ENCODE assay signal across 20 mouse cellular contexts in genomic region chr8:15832752-15833151, GRCm38 (mm10).
DNase-seq lines count a peak whose midpoint lies in the region; ATAC-seq and TF ChIP-seq lines count a peak whose summit lies in the region.
"Had no signal": no experiment of that assay in that cellular context is flagged by ENCODE, and none has a peak within 500 bp of the region (broad histone marks: within the 10 kb centered on the region; RNA-seq: fewer than 3 reads in every experiment).

No protein-coding gene starts in this region.

- H3K9ac ChIP-seq in intestine, embryonic 14.5 days (ENCODE audit: low read length) = no peak overlapping the region
- no peak overlapping the region for H3K9ac ChIP-seq in intestine, embryonic 15.5 days
- no peak overlapping the region for H3K9ac ChIP-seq in intestine, postnatal 0 days (ENCODE audit: low read depth, low read length)
- H3K9ac ChIP-seq: embryonic facial prominence, embryonic 13.5 days; embryonic facial prominence, embryonic 15.5 days; forebrain, embryonic 12.5 days had no signal

- H3K36me3 ChIP-seq in intestine, embryonic 14.5 days (ENCODE audit: control insufficient read depth, insufficient read depth, low read length) = no peaks in the 10 kb centered on the region
- H3K36me3 ChIP-seq in intestine, embryonic 15.5 days = no peaks in the 10 kb centered on the region
- H3K36me3 ChIP-seq in intestine, postnatal 0 days (ENCODE audit: control insufficient read depth, insufficient read depth) = no peaks in the 10 kb centered on the region
- H3K36me3 ChIP-seq: embryonic facial prominence, embryonic 13.5 days; embryonic facial prominence, embryonic 15.5 days; forebrain, embryonic 10.5 days; forebrain, embryonic 12.5 days had no signal

- no peak for DNase-seq in intestine, embryonic 14.5 days (ENCODE audit: low spot score)
- DNase-seq in right cerebral cortex, postnatal 25 days = no peak
- no peak for DNase-seq in cerebellum, postnatal 25 days
- DNase-seq: adrenal gland, adult 8-10 months; adrenal gland, postnatal 14 days; adrenal gland, postnatal 36 days; cerebellum, adult 11-12 months; cerebellum, adult 2 months; cerebellum, adult 9-11 months; cerebellum, postnatal 36 days; embryo, embryonic 11 days had no signal

- no peak overlapping the region for H3K27ac ChIP-seq in intestine, embryonic 14.5 days (ENCODE audit: low read depth)
- H3K27ac ChIP-seq in intestine, embryonic 15.5 days = no peak overlapping the region
- H3K27ac ChIP-seq in intestine, postnatal 0 days (ENCODE audit: low read depth, low read length) = no peak overlapping the region
- H3K27ac ChIP-seq: embryonic facial prominence, embryonic 13.5 days; embryonic facial prominence, embryonic 15.5 days; forebrain, embryonic 10.5 days; forebrain, embryonic 12.5 days had no signal

- no peaks in the 10 kb centered on the region for H3K27me3 ChIP-seq in intestine, embryonic 14.5 days (replicated peaks; ENCODE audit: control insufficient read depth, insufficient read depth, low read length)
- no peaks in the 10 kb centered on the region for H3K27me3 ChIP-seq in intestine, embryonic 15.5 days (replicated peaks)
- H3K27me3 ChIP-seq in intestine, postnatal 0 days (replicated peaks; ENCODE audit: control insufficient read depth, insufficient read depth, low read length) = no peaks in the 10 kb centered on the region
- H3K27me3 ChIP-seq: embryonic facial prominence, embryonic 13.5 days; embryonic facial prominence, embryonic 15.5 days; forebrain, embryonic 12.5 days had no signal

- no peak overlapping the region for H3K4me3 ChIP-seq in intestine, embryonic 14.5 days (ENCODE audit: low read depth, low read length)
- H3K4me3 ChIP-seq in intestine, embryonic 15.5 days (replicated peaks) = no peak overlapping the region
- no peak overlapping the region for H3K4me3 ChIP-seq in intestine, postnatal 0 days (ENCODE audit: low read depth, low read length)
- H3K4me3 ChIP-seq: embryonic facial prominence, embryonic 13.5 days; embryonic facial prominence, embryonic 15.5 days; erythroblast, embryonic 14.5 days; forebrain, embryonic 10.5 days; forebrain, embryonic 12.5 days had no signal

- WGBS in intestine, embryonic 14.5 days = 70% methylated on average over 3 of the region's 3 CpGs
- WGBS in intestine, embryonic 15.5 days = 57% methylated on average over 3 of the region's 3 CpGs
- 27% methylated on average over 3 of the region's 3 CpGs for WGBS in intestine, postnatal 0 days

- no peak overlapping the region for H3K4me2 ChIP-seq in intestine, embryonic 14.5 days (ENCODE audit: low read length)
- H3K4me2 ChIP-seq in intestine, embryonic 15.5 days (replicated peaks) = no peak overlapping the region
- H3K4me2 ChIP-seq in intestine, postnatal 0 days (replicated peaks; ENCODE audit: low read depth) = no peak overlapping the region
- H3K4me2 ChIP-seq: embryonic facial prominence, embryonic 13.5 days; embryonic facial prominence, embryonic 15.5 days; forebrain, embryonic 12.5 days had no signal

- no peaks in the 10 kb centered on the region for H3K4me1 ChIP-seq in intestine, embryonic 14.5 days (replicated peaks; ENCODE audit: control insufficient read depth, insufficient read depth, low read length)
- H3K4me1 ChIP-seq in intestine, embryonic 15.5 days (replicated peaks) = no peaks in the 10 kb centered on the region
- no peaks in the 10 kb centered on the region for H3K4me1 ChIP-seq in intestine, postnatal 0 days (replicated peaks; ENCODE audit: control insufficient read depth, insufficient read depth, low read length)
- H3K4me1 ChIP-seq: embryonic facial prominence, embryonic 13.5 days; embryonic facial prominence, embryonic 15.5 days; forebrain, embryonic 10.5 days; forebrain, embryonic 12.5 days had no signal

- ATAC-seq in intestine, embryonic 14.5 days (replicated peaks; ENCODE audit: low FRiP score, low TSS enrichment, low read depth) = peak; percentile 74
- peak; percentile 88 for ATAC-seq in intestine, embryonic 15.5 days
- ATAC-seq in intestine, postnatal 0 days = peak; percentile 60
- ATAC-seq: forebrain, embryonic 14.5 days; forebrain, embryonic 16.5 days had no signal

- H3K9me3 ChIP-seq in intestine, embryonic 14.5 days (ENCODE audit: control insufficient read depth, low read length) = no peaks in the 10 kb centered on the region
- H3K9me3 ChIP-seq in intestine, embryonic 15.5 days = no peaks in the 10 kb centered on the region
- H3K9me3 ChIP-seq in intestine, postnatal 0 days (ENCODE audit: control insufficient read depth) = no peaks in the 10 kb centered on the region
- H3K9me3 ChIP-seq: embryonic facial prominence, embryonic 13.5 days; embryonic facial prominence, embryonic 15.5 days; forebrain, embryonic 10.5 days; forebrain, embryonic 12.5 days had no signal

- no peak for TF ChIP-seq CTCF in intestine, postnatal 0 days (IDR thresholded peaks at IDR 0.05; ENCODE audit: low read depth)
